12 mouse cellular contexts compared by ENCODE assay signal in genomic region chr17:5980860-5981259, GRCm38 (mm10). TPM values are rescaled to one million over a fixed set of nuclear protein-coding genes. Genes with fewer than 3 reads are reported as not detected.
DNase-seq lines count a peak whose midpoint lies in the region; ATAC-seq and TF ChIP-seq lines count a peak whose summit lies in the region.
"Had no signal": no experiment of that assay in that cellular context is flagged by ENCODE, and none has a peak within 500 bp of the region (broad histone marks: within the 10 kb centered on the region; RNA-seq: fewer than 3 reads in every experiment).

No protein-coding gene starts in this region.

- no peaks in the 10 kb centered on the region for H3K27me3 ChIP-seq in intestine, embryonic 14.5 days (replicated peaks; ENCODE audit: control insufficient read depth, insufficient read depth, low read length)
- no peaks in the 10 kb centered on the region for H3K27me3 ChIP-seq in intestine, embryonic 16.5 days (replicated peaks; ENCODE audit: control insufficient read depth, insufficient read depth, low read length)
- no peaks in the 10 kb centered on the region; the same call in 1 of the 2 replicates for H3K27me3 ChIP-seq in lung, embryonic 14.5 days (ENCODE audit: insufficient read depth, low read length)

- H3K9ac ChIP-seq in intestine, embryonic 14.5 days (ENCODE audit: low read length): no peak overlapping the region
- no peak overlapping the region for H3K9ac ChIP-seq in intestine, embryonic 16.5 days (ENCODE audit: low read depth, low read length)
- H3K9ac ChIP-seq in lung, embryonic 14.5 days: no peak overlapping the region
- H3K9ac ChIP-seq: neural tube, embryonic 12.5 days had no signal

- no peak overlapping the region for H3K4me2 ChIP-seq in intestine, embryonic 14.5 days (ENCODE audit: low read length)
- H3K4me2 ChIP-seq in intestine, embryonic 16.5 days (ENCODE audit: low read depth, low read length): no peak overlapping the region
- no peak overlapping the region for H3K4me2 ChIP-seq in lung, embryonic 14.5 days
- H3K4me2 ChIP-seq: neural tube, embryonic 12.5 days had no signal

- ATAC-seq in intestine, embryonic 14.5 days (replicated peaks; ENCODE audit: low FRiP score, low TSS enrichment, low read depth): no peak
- no peak for ATAC-seq in intestine, embryonic 16.5 days
- no peak for ATAC-seq in lung, embryonic 14.5 days (ENCODE audit: insufficient read depth)
- no peak for ATAC-seq in megakaryocyte-erythroid progenitor cell, adult 5-6 weeks (replicated peaks; ENCODE audit: low FRiP score, low TSS enrichment, poor library complexity, severe bottlenecking)

- TF ChIP-seq CTCF in lung, embryonic 14.5 days (IDR thresholded peaks at IDR 0.05; ENCODE audit: low read depth): peak; percentile 49

- peak; percentile 56 for DNase-seq in intestine, embryonic 14.5 days (ENCODE audit: low spot score)
- peak; percentile 50 for DNase-seq in urinary bladder, postnatal 14 days (ENCODE audit: low spot score)
- no peak for DNase-seq in urinary bladder, adult 18-20 months (ENCODE audit: low spot score in 2 of 2)
- peak; percentile 51 for DNase-seq in lung, embryonic 14.5 days
- no peak for DNase-seq in Muller cell, postnatal 12 days (ENCODE audit: inconsistent ontology term)
- no peak for DNase-seq in layer of hippocampus, adult 9-10 months (ENCODE audit: low spot score)
- DNase-seq: gastrocnemius, postnatal 10 days; right cerebral cortex, postnatal 4 days had no signal

- WGBS in intestine, embryonic 14.5 days: 45% methylated on average over 6 of the region's 6 CpGs
- whole genome bisulfite sequencing in intestine, embryonic 16.5 days: 40% methylated on average over 6 of the region's 6 CpGs
- WGBS in lung, embryonic 14.5 days: 41% methylated on average over 6 of the region's 6 CpGs

- H3K9me3 ChIP-seq in intestine, embryonic 14.5 days (ENCODE audit: control insufficient read depth, low read length): no peaks in the 10 kb centered on the region
- H3K9me3 ChIP-seq in intestine, embryonic 16.5 days (ENCODE audit: control insufficient read depth, low read length): no peaks in the 10 kb centered on the region
- H3K9me3 ChIP-seq in lung, embryonic 14.5 days (ENCODE audit: low read depth, low read length): no peaks in the 10 kb centered on the region
- H3K9me3 ChIP-seq: neural tube, embryonic 12.5 days had no signal

- peaks cover 26% of the 10 kb centered on the region for H3K4me1 ChIP-seq in intestine, embryonic 14.5 days (replicated peaks; ENCODE audit: control insufficient read depth, insufficient read depth, low read length)
- peaks cover 29% of the 10 kb centered on the region for H3K4me1 ChIP-seq in intestine, embryonic 16.5 days (ENCODE audit: control insufficient read depth, insufficient read depth, low read length)
- peaks cover 27% of the 10 kb centered on the region for H3K4me1 ChIP-seq in lung, embryonic 14.5 days (ENCODE audit: insufficient read depth)
- H3K4me1 ChIP-seq: neural tube, embryonic 12.5 days had no signal

- H3K27ac ChIP-seq in intestine, embryonic 14.5 days (ENCODE audit: low read depth): no peak overlapping the region
- H3K27ac ChIP-seq in intestine, embryonic 16.5 days (ENCODE audit: low read length): no peak overlapping the region
- H3K27ac ChIP-seq in lung, embryonic 14.5 days (ENCODE audit: low read depth): no peak overlapping the region
- H3K27ac ChIP-seq: macrophage; neural tube, embryonic 12.5 days had no signal

- no peaks in the 10 kb centered on the region for H3K36me3 ChIP-seq in intestine, embryonic 14.5 days (ENCODE audit: control insufficient read depth, insufficient read depth, low read length)
- no peaks in the 10 kb centered on the region for H3K36me3 ChIP-seq in intestine, embryonic 16.5 days (ENCODE audit: control insufficient read depth, insufficient read depth, low read length)
- no peaks in the 10 kb centered on the region for H3K36me3 ChIP-seq in lung, embryonic 14.5 days (ENCODE audit: insufficient read depth)
- H3K36me3 ChIP-seq: neural tube, embryonic 12.5 days had no signal

- no peak overlapping the region for H3K4me3 ChIP-seq in intestine, embryonic 14.5 days (ENCODE audit: low read depth, low read length)
- H3K4me3 ChIP-seq in intestine, embryonic 16.5 days (ENCODE audit: low read length): no peak overlapping the region
- no peak overlapping the region for H3K4me3 ChIP-seq in lung, embryonic 14.5 days (ENCODE audit: low read depth, low read length)
- H3K4me3 ChIP-seq: neural tube, embryonic 12.5 days had no signal

RNA-seq across cellular contexts. Expression of gene Synj2, which starts 39.8 kb away (rescaled TPM):
- polyA plus RNA-seq in intestine, embryonic 14.5 days (2014; fragmentation: Nextera tagmentation; extraction: Ambion mirVana): 9.0 and 10.0 TPM in 2 replicates
- polyA plus RNA-seq in intestine, embryonic 16.5 days (2015; fragmentation: Nextera tagmentation; extraction: Ambion mirVana): 3.5 and 4.0 TPM in 2 replicates
- polyA plus RNA-seq in lung, embryonic 14.5 days (2014; fragmentation: Nextera tagmentation; extraction: Ambion mirVana): 3.6 TPM in 2 replicates
- total RNA-seq in megakaryocyte-erythroid progenitor cell, adult 5-6 weeks (2014; fragmentation: Nextera tagmentation): 2.0 and 3.6 TPM in 2 replicates
- 1.5 and 1.8 TPM in 2 replicates for total RNA-seq in megakaryocyte-erythroid progenitor cell, adult 5-6 weeks (2017)

Comparison
In these comparisons a context has a peak if more than half of its experiments do, and no peak if none do; other contexts are left out.
1. DNase-seq: peak in intestine, embryonic 14.5 days (single experiment), urinary bladder, postnatal 14 days (single experiment) and lung, embryonic 14.5 days (single experiment); none in urinary bladder, adult 18-20 months (0 of 2), Muller cell, postnatal 12 days (single experiment) and layer of hippocampus, adult 9-10 months (single experiment).